Mouse (Mus musculus) small intestine, adult 2 months (tissue): ENCODE data around the gene Mef2a.

Experiments
- CTCF ChIP-seq: fragments of 200-500 bp; IDR thresholded peaks from 2 replicates; pipeline ENCODE4 v1.5.1; 2012; ENCODE audit warnings: low read depth, mild to moderate bottlenecking, control low read depth, inconsistent platforms, low read length, moderate library complexity, mixed read lengths; ENCODE audit not compliant: insufficient replicate concordance, insufficient read length; ENCODE audit errors: extremely low read depth
- POLR2A ChIP-seq: fragments of 200-500 bp; IDR thresholded peaks from 2 replicates; pipeline ENCODE4 v1.6.1; 2012; ENCODE audit warnings: low read depth, mild to moderate bottlenecking, control low read depth, inconsistent platforms, low read length, moderate library complexity

DNA sequence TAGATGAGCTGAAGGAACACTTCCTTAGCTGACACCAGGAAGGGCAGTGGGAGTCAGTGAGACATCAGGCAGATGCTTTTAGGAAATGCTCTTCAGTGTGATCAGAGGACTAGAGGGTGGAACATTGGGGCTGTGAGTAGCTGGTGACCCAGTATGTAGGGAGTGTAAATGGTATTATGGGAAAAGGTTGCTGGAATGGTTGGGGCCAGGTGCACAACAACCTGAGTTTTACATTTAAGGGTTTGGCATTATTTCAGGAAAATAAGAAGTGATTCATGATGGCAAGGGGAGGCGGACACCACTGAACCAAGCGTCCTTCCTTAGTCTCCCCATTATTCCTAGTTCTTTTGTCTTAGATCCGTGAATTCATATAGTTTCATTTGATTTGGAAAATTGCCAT, 143.0 kb downstream of the Mef2a start:
- TF ChIP-seq CTCF, result no peak
- TF ChIP-seq POLR2A, result no peak
